Mouse (Mus musculus) spleen, adult 18-20 months (tissue): ENCODE results near the gene Tmem158.
A peak's percentile ranks its signal among the peaks of the same experiment; 100 is the strongest.

ENCODE experiments used
- DNase-seq, 2 experiments: peaks; one replicate each; pipeline ENCODE4 v3.0.0; 2022; ENCODE audit warnings: mixed read lengths in 2 of 2

Tmem158 gene

DNA sequence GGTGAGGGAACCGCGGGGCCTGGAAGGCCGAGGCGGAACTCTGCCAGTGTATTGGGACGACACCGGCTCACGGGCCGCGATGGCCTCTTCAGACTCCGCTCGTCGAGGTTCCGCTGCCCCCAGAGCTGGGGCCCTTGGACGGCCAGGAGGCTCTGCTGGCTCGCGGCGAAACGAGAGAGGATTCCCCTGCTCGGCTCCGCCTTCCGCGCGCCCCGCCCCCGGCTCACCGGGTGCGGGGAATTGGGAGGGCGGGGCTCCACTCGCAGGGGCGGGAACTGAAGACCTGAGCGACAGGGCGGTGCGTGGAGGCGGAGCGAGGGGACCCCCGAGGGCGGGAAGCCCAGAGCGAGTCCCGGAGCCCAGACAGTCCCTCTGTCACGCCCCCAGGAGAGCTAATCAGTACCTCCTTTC, at the start of gene Tmem158:
Gene Tmem158 (minus strand): TSS at position 154 of the 411 bp plus-strand sequence.
- DNase-seq, result peak; percentile 50 to 67

DNA sequence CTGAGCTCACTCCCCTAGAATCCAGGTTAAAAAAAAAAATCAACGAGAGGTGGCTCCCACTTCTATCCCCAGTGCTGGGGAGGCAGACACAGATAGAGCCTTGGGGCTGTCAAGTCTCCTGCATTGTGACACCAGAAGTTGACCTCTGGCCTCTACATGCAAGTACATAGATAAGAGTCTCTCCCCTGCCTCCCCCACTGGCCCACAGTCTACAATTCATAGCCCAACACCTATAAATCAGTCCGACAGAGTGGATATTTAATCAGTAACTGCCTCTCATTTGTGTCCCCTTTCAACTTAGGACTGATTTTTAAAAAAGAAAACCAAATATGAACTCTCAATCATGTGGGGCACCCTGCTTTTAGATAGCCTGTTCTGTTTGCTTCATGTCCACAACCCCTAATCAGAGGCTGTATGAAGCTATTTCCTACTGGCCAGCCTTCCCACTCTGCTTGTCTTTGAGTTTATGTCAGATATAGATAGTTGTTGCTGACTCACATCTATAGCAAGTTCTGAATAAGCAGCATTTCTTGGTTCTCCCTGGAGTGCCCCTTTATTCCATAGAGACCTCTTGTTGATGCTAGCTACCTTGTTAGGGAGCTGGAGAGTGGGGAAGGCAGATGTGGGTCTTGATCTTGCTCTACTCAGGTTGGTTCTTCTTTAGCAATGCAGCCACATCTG, 49.3 kb upstream of the Tmem158 start:
- DNase-seq, result no peak

GRCm38 (mm10) chr9:123309073-123309472, 48.5 kb upstream of the Tmem158 start:
- no peak for DNase-seq

DNA sequence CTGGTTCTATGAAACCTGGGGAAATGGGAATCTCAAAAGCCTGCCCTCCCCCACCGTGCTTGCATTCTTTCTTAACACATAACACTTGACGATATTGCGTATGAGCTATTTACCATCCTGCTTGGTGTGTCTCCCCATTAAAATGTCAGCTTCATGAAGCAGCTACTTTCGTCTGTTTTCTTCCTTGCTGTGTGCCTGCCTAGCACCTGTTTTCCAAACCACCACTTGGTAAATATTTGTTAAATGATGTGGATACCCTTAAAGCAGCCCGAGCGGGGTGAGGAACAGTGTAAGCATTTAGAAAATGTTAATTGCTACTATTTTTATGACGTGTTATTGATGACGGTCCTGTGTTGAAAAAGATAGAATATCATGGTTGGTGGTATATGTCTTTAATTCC, 44.4 kb upstream of the Tmem158 start:
- DNase-seq, result no peak

- no peak for DNase-seq
Measured at GRCm38 (mm10) chr9:123303952-123304351, 43.4 kb upstream of the Tmem158 start.

GRCm38 (mm10) chr9:123302759-123303313, 42.3 kb upstream of the Tmem158 start:
- no peak for DNase-seq

- no peak for DNase-seq
Measured at GRCm38 (mm10) chr9:123297862-123298261, 37.3 kb upstream of the Tmem158 start.

GRCm38 (mm10) chr9:123296229-123296628, 35.7 kb upstream of the Tmem158 start:
- no peak for DNase-seq

DNA sequence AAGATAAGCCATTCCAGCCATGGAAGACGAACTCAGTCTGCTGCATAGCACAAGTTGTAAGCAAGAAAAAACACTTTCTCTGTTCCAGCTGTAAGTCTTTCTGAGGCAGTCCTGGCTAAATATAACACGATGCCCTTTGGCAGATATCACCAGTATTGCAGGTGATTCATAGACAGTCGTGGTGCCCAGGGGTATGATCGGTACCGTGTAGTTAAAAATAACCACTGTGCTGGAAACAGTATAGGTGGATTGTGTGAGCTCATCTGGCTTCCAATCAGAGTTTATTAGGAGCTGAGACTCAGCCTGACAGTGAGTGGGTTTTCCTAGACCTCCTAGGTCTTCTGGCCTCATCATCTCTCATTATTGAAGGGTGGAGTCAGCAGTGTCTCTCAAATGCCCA, 34.0 kb upstream of the Tmem158 start:
- no peak for DNase-seq

- DNase-seq, result no peak
Measured at GRCm38 (mm10) chr9:123288378-123288777, 27.8 kb upstream of the Tmem158 start.

GRCm38 (mm10) chr9:123285623-123286022, 25.1 kb upstream of the Tmem158 start:
- DNase-seq, result no peak

DNA sequence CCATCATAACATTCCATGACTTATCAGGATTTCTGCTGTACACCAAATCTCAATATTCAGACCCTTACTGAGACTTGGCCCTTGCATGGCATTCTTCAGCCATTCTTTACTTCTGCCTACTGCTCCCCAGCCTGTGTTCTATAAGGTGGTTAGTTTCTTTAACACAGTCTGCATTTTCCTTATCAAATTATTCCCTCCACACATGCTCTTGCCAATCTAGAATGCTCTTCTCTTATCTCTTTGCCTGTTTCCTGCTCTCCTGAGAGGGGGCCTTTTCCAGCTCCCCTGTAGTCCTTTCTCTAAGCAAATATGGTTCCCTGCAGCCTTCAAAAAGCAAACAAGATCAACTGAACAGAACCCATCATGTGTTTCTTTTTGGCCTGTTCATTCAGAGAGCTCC, 20.2 kb upstream of the Tmem158 start:
- no peak for DNase-seq

- DNase-seq, result no peak
Measured at GRCm38 (mm10) chr9:123278003-123278402, 17.4 kb upstream of the Tmem158 start.

- no peak for DNase-seq
Measured at GRCm38 (mm10) chr9:123275373-123275772, 14.8 kb upstream of the Tmem158 start.

- DNase-seq, result no peak
Measured at GRCm38 (mm10) chr9:123274674-123275073, 14.1 kb upstream of the Tmem158 start.

DNA sequence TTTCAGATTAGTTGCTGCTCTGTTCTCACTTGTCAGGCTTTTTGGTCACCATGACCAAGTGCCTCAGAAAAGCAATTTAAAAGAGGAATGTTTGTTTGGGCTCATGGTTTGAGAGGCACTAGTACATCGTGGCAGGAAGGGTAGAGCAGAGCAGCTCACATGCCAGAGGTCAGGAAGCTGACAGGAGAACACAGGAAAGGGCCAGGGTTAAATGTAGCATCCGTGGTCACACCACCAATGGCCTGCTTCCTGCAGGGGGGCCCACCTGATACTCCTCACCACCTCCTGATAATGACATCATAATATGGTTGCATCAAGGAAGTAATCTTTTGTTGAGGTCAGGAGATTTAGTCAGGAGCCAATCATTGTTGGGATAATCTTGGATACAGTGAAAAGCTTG, 13.3 kb upstream of the Tmem158 start:
- no peak for DNase-seq

- DNase-seq, result no peak
Measured at GRCm38 (mm10) chr9:123271552-123271951, 11.0 kb upstream of the Tmem158 start.

- no peak for DNase-seq
Measured at GRCm38 (mm10) chr9:123269906-123270558, 9.5 kb upstream of the Tmem158 start.

GRCm38 (mm10) chr9:123259896-123260610, 511 bp downstream of the Tmem158 start:
- peak in 1 of 2 experiments; percentile 4 for DNase-seq

- peak; percentile 27 to 45 for DNase-seq
Measured at GRCm38 (mm10) chr9:123259461-123259895, 1.1 kb downstream of the Tmem158 start.

DNA sequence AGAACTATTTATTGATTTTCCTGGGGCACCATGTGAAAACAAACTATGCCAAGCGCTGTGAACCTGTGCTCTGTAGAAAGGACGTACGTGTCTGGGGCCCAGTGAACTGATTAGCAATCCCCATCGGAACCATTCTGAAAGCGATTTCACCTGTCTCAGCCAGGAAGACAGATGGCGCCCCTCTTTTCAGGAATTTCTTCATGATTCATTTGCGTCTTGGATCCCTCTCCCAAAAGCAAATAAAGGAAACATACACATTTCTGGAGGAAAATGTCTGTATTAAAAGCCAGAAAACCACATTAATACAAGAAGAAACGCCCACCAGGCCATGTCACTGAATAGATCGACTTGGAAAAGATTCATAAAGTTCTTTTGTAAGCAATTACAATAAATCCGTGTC, 1.8 kb downstream of the Tmem158 start:
- DNase-seq, result no peak

DNA sequence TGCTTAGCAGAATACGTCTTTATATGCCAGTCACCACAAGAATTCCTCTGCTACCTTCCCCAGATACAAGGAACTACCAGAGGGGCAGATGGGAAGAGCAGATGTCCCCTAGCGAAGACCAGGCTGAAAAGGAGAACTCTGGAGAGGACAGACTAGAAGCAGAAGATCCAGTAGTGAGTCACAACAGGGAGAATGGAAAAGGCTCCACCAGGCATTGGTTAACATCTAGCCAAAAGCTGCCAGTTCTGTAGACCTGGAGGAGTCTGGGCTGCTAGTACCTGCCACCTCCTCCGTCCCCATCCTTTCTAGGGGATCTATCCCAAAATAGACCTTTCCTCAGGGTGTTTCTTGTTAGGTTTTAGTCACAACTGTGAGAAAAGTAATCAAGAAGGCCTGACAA, 4.8 kb downstream of the Tmem158 start:
- no peak for DNase-seq

DNA sequence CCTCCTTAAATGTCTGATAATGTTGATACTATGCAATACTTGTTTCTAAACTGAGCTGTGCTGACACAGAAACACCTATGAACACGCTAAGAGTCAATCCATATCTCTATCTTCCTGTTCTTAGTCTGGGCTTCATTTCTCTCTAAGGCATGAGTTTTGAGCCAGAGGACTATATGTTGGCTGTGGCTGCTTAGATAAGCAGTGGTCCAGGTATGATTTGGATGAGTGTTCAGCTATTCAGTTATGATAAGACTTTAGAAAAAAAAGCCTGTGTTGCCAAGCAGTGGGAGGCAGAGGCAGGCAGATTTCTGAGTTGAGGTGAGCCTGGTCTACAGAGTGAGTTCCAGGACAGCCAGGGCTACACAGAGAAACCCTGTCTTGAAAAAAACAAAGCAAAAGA, 12.6 kb downstream of the Tmem158 start:
- no peak for DNase-seq

GRCm38 (mm10) chr9:123245146-123245545, 15.4 kb downstream of the Tmem158 start:
- no peak for DNase-seq
